Mouse (Mus musculus): ENCODE results near the gene Trpv1. TPM values are rescaled to one million over a fixed set of nuclear protein-coding genes. Genes with fewer than 3 reads are reported as not detected.

Trpv1 gene
- total and polyA plus RNA-seq, 2 experiments from 2014 or later, result 0.22 to 0.38 TPM

GRCm38 (mm10) chr11:73199230-73199712, 34.8 kb upstream of the Trpv1 start, which contains the start of gene Shpk:
Gene Shpk, plus strand, starts transcription at chr11:73199460.
- Histone ChIP-seq H3K4me1 (ENCODE audit: insufficient read depth) (peaks cover 20% of the 10 kb centered on the region), H3K4me3 (ENCODE audit: low read depth, low read length) (peak within 1 kb of the TSS; percentile 78), H3K27ac (ENCODE audit: low read depth, low read length) (peak within 1 kb of the TSS; percentile 69; the same call in 1 of the 2 replicates), H3K9me3 (ENCODE audit: low read length) (no peaks in the 10 kb centered on the region), H3K27me3 (ENCODE audit: insufficient read depth, low read length) (no peaks in the 10 kb centered on the region; the same call in 1 of the 2 replicates), H3K36me3 (ENCODE audit: insufficient read depth) (peaks cover 10% of the 10 kb centered on the region), H3K9ac (peak within 1 kb of the TSS; percentile 68), H3K4me2 (ENCODE audit: low read depth) (peak within 1 kb of the TSS; percentile 97)
- ATAC-seq (peak; percentile 98), DNase-seq (peak; percentile 96)
- TF ChIP-seq CTCF (IDR thresholded peaks at IDR 0.05; ENCODE audit: low read depth), result peak; percentile 14; the same call in 1 of the 2 replicates
- 1% methylated on average over 32 of the region's 32 CpGs for WGBS

- ATAC-seq (no peak), DNase-seq (peak; percentile 9)
- H3K4me1 ChIP-seq (ENCODE audit: insufficient read depth), result peaks cover 20% of the 10 kb centered on the region
- 4% methylated on average over 12 of the region's 12 CpGs for WGBS
- peak overlapping the region; percentile 78 for H3K4me3 ChIP-seq (ENCODE audit: low read depth, low read length)
- H3K9me3 ChIP-seq (ENCODE audit: low read length), result no peaks in the 10 kb centered on the region
- TF ChIP-seq CTCF (IDR thresholded peaks at IDR 0.05; ENCODE audit: low read depth), result no peak
- peak overlapping the region; percentile 97 for H3K4me2 ChIP-seq (ENCODE audit: low read depth)
- peaks cover 10% of the 10 kb centered on the region for H3K36me3 ChIP-seq (ENCODE audit: insufficient read depth)
- 0 out of 2 replicates have a peak overlapping the region, but pooled peaks have one; percentile 15 for H3K27ac ChIP-seq (ENCODE audit: low read depth, low read length)
- no peaks in the 10 kb centered on the region; the same call in 1 of the 2 replicates for H3K27me3 ChIP-seq (ENCODE audit: insufficient read depth, low read length)
- H3K9ac ChIP-seq, result peak overlapping the region; percentile 68
Observed at GRCm38 (mm10) chr11:73199879-73200278, 34.2 kb upstream of the Trpv1 start.

GRCm38 (mm10) chr11:73201021-73201420, 33.1 kb upstream of the Trpv1 start:
- Histone ChIP-seq H3K4me1 (ENCODE audit: insufficient read depth) (peaks cover 20% of the 10 kb centered on the region), H3K27ac (ENCODE audit: low read depth, low read length) (no peak overlapping the region), H3K27me3 (ENCODE audit: insufficient read depth, low read length) (no peaks in the 10 kb centered on the region; the same call in 1 of the 2 replicates), H3K4me3 (ENCODE audit: low read depth, low read length) (no peak overlapping the region), H3K9ac (no peak overlapping the region), H3K36me3 (ENCODE audit: insufficient read depth) (peaks cover 5% of the 10 kb centered on the region; the same call in 1 of the 2 replicates), H3K9me3 (ENCODE audit: low read length) (no peaks in the 10 kb centered on the region), H3K4me2 (ENCODE audit: low read depth) (no peak overlapping the region)
- DNase-seq, result no peak
- no peak for TF ChIP-seq CTCF (IDR thresholded peaks at IDR 0.05; ENCODE audit: low read depth)
- no peak for ATAC-seq
- 69% methylated on average over 2 of the region's 2 CpGs for WGBS

GRCm38 (mm10) chr11:73201597-73201996, 32.5 kb upstream of the Trpv1 start:
- 0 out of 2 replicates have a peak, but pooled peaks have one; percentile 20 for TF ChIP-seq CTCF (IDR thresholded peaks at IDR 0.05; ENCODE audit: low read depth)
- no peaks in the 10 kb centered on the region; the same call in 1 of the 2 replicates for H3K27me3 ChIP-seq (ENCODE audit: insufficient read depth, low read length)
- H3K4me3 ChIP-seq (ENCODE audit: low read depth, low read length), result no peak overlapping the region
- no peaks in the 10 kb centered on the region for H3K9me3 ChIP-seq (ENCODE audit: low read length)
- no peak overlapping the region for H3K4me2 ChIP-seq (ENCODE audit: low read depth)
- no peak for ATAC-seq
- H3K9ac ChIP-seq, result no peak overlapping the region
- H3K36me3 ChIP-seq (ENCODE audit: insufficient read depth), result peaks cover 3% of the 10 kb centered on the region; the same call in 1 of the 2 replicates
- peaks cover 20% of the 10 kb centered on the region for H3K4me1 ChIP-seq (ENCODE audit: insufficient read depth)
- DNase-seq, result no peak
- H3K27ac ChIP-seq (ENCODE audit: low read depth, low read length), result no peak overlapping the region
- 26% methylated on average over 4 of the region's 4 CpGs for WGBS

GRCm38 (mm10) chr11:73203895-73204294, 30.2 kb upstream of the Trpv1 start:
- 89% methylated on average over 8 of the region's 8 CpGs for WGBS
- Histone ChIP-seq H3K27ac (ENCODE audit: low read depth, low read length) (no peak overlapping the region), H3K4me2 (ENCODE audit: low read depth) (no peak overlapping the region), H3K4me3 (ENCODE audit: low read depth, low read length) (no peak overlapping the region), H3K36me3 (ENCODE audit: insufficient read depth) (no peaks in the 10 kb centered on the region), H3K9me3 (ENCODE audit: low read length) (no peaks in the 10 kb centered on the region), H3K27me3 (ENCODE audit: insufficient read depth, low read length) (no peaks in the 10 kb centered on the region; the same call in 1 of the 2 replicates), H3K9ac (no peak overlapping the region), H3K4me1 (ENCODE audit: insufficient read depth) (peaks cover 5% of the 10 kb centered on the region; the same call in 1 of the 2 replicates)
- DNase-seq, result no peak
- no peak for ATAC-seq
- no peak for TF ChIP-seq CTCF (IDR thresholded peaks at IDR 0.05; ENCODE audit: low read depth)

GRCm38 (mm10) chr11:73205194-73205593, 28.9 kb upstream of the Trpv1 start:
- no peaks in the 10 kb centered on the region; the same call in 1 of the 2 replicates for H3K27me3 ChIP-seq (ENCODE audit: insufficient read depth, low read length)
- 82% methylated on average over 7 of the region's 7 CpGs for WGBS

GRCm38 (mm10) chr11:73207621-73208020, 26.5 kb upstream of the Trpv1 start:
- DNase-seq, result no peak
- peak; percentile 33; the same call in 1 of the 2 replicates for TF ChIP-seq CTCF (IDR thresholded peaks at IDR 0.05; ENCODE audit: low read depth)
- H3K9ac ChIP-seq, result no peak overlapping the region
- no peak overlapping the region for H3K4me3 ChIP-seq (ENCODE audit: low read depth, low read length)
- H3K27me3 ChIP-seq (ENCODE audit: insufficient read depth, low read length), result no peaks in the 10 kb centered on the region; the same call in 1 of the 2 replicates
- no peaks in the 10 kb centered on the region for H3K36me3 ChIP-seq (ENCODE audit: insufficient read depth)
- no peak overlapping the region for H3K4me2 ChIP-seq (ENCODE audit: low read depth)
- no peaks in the 10 kb centered on the region for H3K9me3 ChIP-seq (ENCODE audit: low read length)
- H3K4me1 ChIP-seq (ENCODE audit: insufficient read depth), result no peaks in the 10 kb centered on the region
- 87% methylated on average over 2 of the region's 2 CpGs for WGBS
- no peak overlapping the region for H3K27ac ChIP-seq (ENCODE audit: low read depth, low read length)
- no peak for ATAC-seq

More at GRCm38 (mm10) chr11:73205194-73205593, 28.9 kb upstream of the Trpv1 start:
- no peak overlapping the region for H3K4me3 ChIP-seq (ENCODE audit: low read depth, low read length)
- no peaks in the 10 kb centered on the region for H3K4me1 ChIP-seq (ENCODE audit: insufficient read depth)
- H3K9me3 ChIP-seq (ENCODE audit: low read length), result no peaks in the 10 kb centered on the region
- ATAC-seq (no peak), DNase-seq (no peak)
- H3K27ac ChIP-seq (ENCODE audit: low read depth, low read length), result no peak overlapping the region
- H3K36me3 ChIP-seq (ENCODE audit: insufficient read depth), result no peaks in the 10 kb centered on the region
- no peak for TF ChIP-seq CTCF (IDR thresholded peaks at IDR 0.05; ENCODE audit: low read depth)
- H3K4me2 ChIP-seq (ENCODE audit: low read depth), result no peak overlapping the region
- H3K9ac ChIP-seq, result no peak overlapping the region
